Mouse (Mus musculus) heart, embryonic 16.5 days (tissue): Measurements from ENCODE around the gene Trmt1l. TPM values are rescaled to one million over a fixed set of nuclear protein-coding genes. Genes with fewer than 3 reads are reported as not detected.
A peak's percentile ranks its signal among the peaks of the same experiment; 100 is the strongest.

Source experiments
- ATAC-seq: fragments of 200-750 bp; cut with Nextera tagmentation; replicated peaks from 2 replicates; pipeline ENCODE4 v1.8.0; 2017; ENCODE audit warnings: moderate number of reproducible peaks; ENCODE audit not compliant: insufficient read depth, low FRiP score; ENCODE audit errors: extremely low read depth
- H3K27ac ChIP-seq: fragments of 300-500 bp; sonication (generic); 2 replicates; pipeline ENCODE4 v1.5.1; 2014; ENCODE audit warnings: mild to moderate bottlenecking, low read length, control low read depth, moderate library complexity
- H3K27me3 ChIP-seq: fragments of 300-500 bp; sonication (generic); 2 replicates; pipeline ENCODE4 v1.6.1; 2014; ENCODE audit warnings: low read length, mixed read lengths; ENCODE audit not compliant: control insufficient read depth, insufficient read depth
- H3K36me3 ChIP-seq: fragments of 300-500 bp; sonication (generic); 2 replicates; pipeline ENCODE4 v1.6.1; 2014; ENCODE audit not compliant: control insufficient read depth, insufficient read depth
- H3K4me1 ChIP-seq: fragments of 300-500 bp; sonication (generic); 2 replicates; pipeline ENCODE4 v1.6.1; 2014; ENCODE audit warnings: low read length, mixed read lengths; ENCODE audit not compliant: control insufficient read depth, insufficient read depth
- H3K4me2 ChIP-seq: fragments of 300-500 bp; sonication (generic); 2 replicates; pipeline ENCODE4 v1.6.1; 2014; ENCODE audit warnings: low read depth, mild to moderate bottlenecking, control low read depth, low read length
- H3K4me3 ChIP-seq: fragments of 300-500 bp; sonication (generic); 2 replicates; pipeline ENCODE4 v1.5.1; 2014; ENCODE audit warnings: mild to moderate bottlenecking, control low read depth, low read length
- H3K9ac ChIP-seq: fragments of 300-500 bp; sonication (generic); 2 replicates; pipeline ENCODE4 v1.6.1; 2014; ENCODE audit warnings: low read length, control low read depth
- H3K9me3 ChIP-seq: fragments of 300-500 bp; sonication (generic); replicated peaks from 2 replicates; pipeline ENCODE4 v1.6.1; 2016; ENCODE audit warnings: low read length; ENCODE audit not compliant: control insufficient read depth
- WGBS: fragments of 180-500 bp; shearing (Covaris S2); extraction: QIAGEN DNeasy Blood & Tissue Kit; methylation state at CpG from one replicate; pipeline ENCODE4 v1.1.7; 2014; 5-methylcytosine and 5-hydroxymethylcytosine counted together
- microRNA-seq: library from miRNA; unstranded; fragments of <30 nt; microRNA quantifications from one replicate; pipeline ENCODE4, GENCODE M21; 2017
- polyA plus RNA-seq: library from polyadenylated mRNA; unstranded; fragments of >200 nt; fragmentation: Nextera tagmentation; extraction: Ambion mirVana; gene quantifications from 2 replicates; pipeline ENCODE4 v1.2.1, GENCODE M21; 2015

The Trmt1l gene
- polyA plus RNA-seq, 1 experiment from 2014 or later = 45.6 TPM

- Histone ChIP-seq H3K4me1 (peaks cover 33% of the 10 kb centered on the region), H3K9me3 (no peaks in the 10 kb centered on the region), H3K4me2 (peak overlapping the region; percentile 42; the same call in 1 of the 2 replicates), H3K27me3 (no peaks in the 10 kb centered on the region), H3K27ac (no peak overlapping the region), H3K4me3 (no peak overlapping the region), H3K9ac (no peak overlapping the region), H3K36me3 (no peaks in the 10 kb centered on the region)
- WGBS = 56% methylated on average over 3 of the region's 3 CpGs
- no peak for ATAC-seq
These were observed 70.0 kb downstream of the Trmt1l start for GRCm38 (mm10) chr1:151498381-151498780.

GRCm38 (mm10) chr1:151499815-151500501, 71.6 kb downstream of the Trmt1l start:
- under 1% methylated on average over 53 of the region's 59 CpGs for WGBS

GRCm38 (mm10) chr1:151500531-151501361, 72.4 kb downstream of the Trmt1l start, which contains the start of gene Rnf2:
Gene Rnf2, minus strand, starts transcription at chr1:151500955.
- no peaks in the 10 kb centered on the region for H3K27me3 ChIP-seq
- WGBS = under 1% methylated on average over 85 of the region's 90 CpGs
- peak within 1 kb of the TSS; percentile 99 for H3K9ac ChIP-seq
- no peaks in the 10 kb centered on the region for H3K36me3 ChIP-seq
- no peaks in the 10 kb centered on the region for H3K9me3 ChIP-seq
- H3K27ac ChIP-seq = peak within 1 kb of the TSS; percentile 99
- H3K4me2 ChIP-seq = peak within 1 kb of the TSS; percentile 75
- peak within 1 kb of the TSS; percentile 80 for H3K4me3 ChIP-seq
- ATAC-seq = peak; percentile 98
- H3K4me1 ChIP-seq = peaks cover 20% of the 10 kb centered on the region

More at GRCm38 (mm10) chr1:151499815-151500501, 71.6 kb downstream of the Trmt1l start:
- no peaks in the 10 kb centered on the region for H3K9me3 ChIP-seq
- peak overlapping the region; percentile 80 for H3K4me3 ChIP-seq
- H3K4me1 ChIP-seq = peaks cover 25% of the 10 kb centered on the region
- peak; percentile 45 for ATAC-seq
- H3K36me3 ChIP-seq = no peaks in the 10 kb centered on the region
- no peaks in the 10 kb centered on the region for H3K27me3 ChIP-seq
- H3K9ac ChIP-seq = peak overlapping the region; percentile 99
- H3K4me2 ChIP-seq = peak overlapping the region; percentile 66
- peak overlapping the region; percentile 99 for H3K27ac ChIP-seq

Small RNA genes lying within 50 kb of the gene (microRNA-seq; reads per million reads assigned to microRNA genes)
- 2.0 reads per million, percentile 4 among the genes with 10 or more reads in this experiment for gene Mir7682

Other genes starting within 250 kb of the Trmt1l start
- 0.14 and 0.28 TPM in 2 replicates for gene Gm47985, start 246.0 kb upstream of the Trmt1l start, polyA plus RNA-seq
- not detected in 2 replicates for gene Gm8947, start 236.2 kb upstream of the Trmt1l start, polyA plus RNA-seq
- gene Gm47995, start 230.1 kb upstream of the Trmt1l start, polyA plus RNA-seq = not detected in 2 replicates
- not detected in 2 replicates for gene 3110040M04Rik, start 224.4 kb upstream of the Trmt1l start, polyA plus RNA-seq
- gene Gm47996, start 218.4 kb upstream of the Trmt1l start, polyA plus RNA-seq = not detected in 2 replicates
- gene Ivns1abp, start 84.1 kb upstream of the Trmt1l start, polyA plus RNA-seq = 360 and 367 TPM in 2 replicates
- gene Swt1, start 87 bp upstream of the Trmt1l start, polyA plus RNA-seq = 13.4 and 14.6 TPM in 2 replicates
- gene Rnf2, start 72.4 kb downstream of the Trmt1l start, polyA plus RNA-seq = 57.6 and 64.7 TPM in 2 replicates
- gene Fam129a, start 142.6 kb downstream of the Trmt1l start, polyA plus RNA-seq = 11.9 and 13.7 TPM in 2 replicates